Mouse (Mus musculus): ENCODE measurements around the gene 2900026A02Rik.
A peak's percentile ranks its signal among the peaks of the same experiment; 100 is the strongest.

Gene 2900026A02Rik

GRCm38 (mm10) chr5:113179451-113179842, 41.6 kb downstream of the 2900026A02Rik start:
- no peak for DNase-seq (ENCODE audit: extremely low read depth, insufficient read length, low spot score)

- no peak for DNase-seq (ENCODE audit: extremely low read depth, insufficient read length, low spot score)
Observed at GRCm38 (mm10) chr5:113175976-113176375, 45.1 kb downstream of the 2900026A02Rik start.

- no peak for DNase-seq (ENCODE audit: extremely low read depth, insufficient read length, low spot score)
Observed at GRCm38 (mm10) chr5:113174916-113175692, 45.9 kb downstream of the 2900026A02Rik start.

GRCm38 (mm10) chr5:113173318-113173717, 47.7 kb downstream of the 2900026A02Rik start:
- peak; percentile 51 for DNase-seq (ENCODE audit: extremely low read depth, insufficient read length, low spot score)

- no peak for DNase-seq (ENCODE audit: extremely low read depth, insufficient read length, low spot score)
Observed at GRCm38 (mm10) chr5:113171968-113172578, 49.0 kb downstream of the 2900026A02Rik start.

GRCm38 (mm10) chr5:113170064-113170754, 50.8 kb downstream of the 2900026A02Rik start:
- DNase-seq (ENCODE audit: extremely low read depth, insufficient read length, low spot score) = no peak

GRCm38 (mm10) chr5:113167733-113168132, 53.3 kb downstream of the 2900026A02Rik start:
- DNase-seq (ENCODE audit: extremely low read depth, insufficient read length, low spot score) = no peak

- DNase-seq (ENCODE audit: extremely low read depth, insufficient read length, low spot score) = no peak
Observed at GRCm38 (mm10) chr5:113165481-113165880, 55.6 kb downstream of the 2900026A02Rik start.

- DNase-seq (ENCODE audit: extremely low read depth, insufficient read length, low spot score) = peak; percentile 88
Observed at GRCm38 (mm10) chr5:113164873-113165441, 56.1 kb downstream of the 2900026A02Rik start.

GRCm38 (mm10) chr5:113164448-113164847, 56.6 kb downstream of the 2900026A02Rik start:
- no peak for DNase-seq (ENCODE audit: extremely low read depth, insufficient read length, low spot score)

- DNase-seq (ENCODE audit: extremely low read depth, insufficient read length, low spot score) = no peak
Observed at GRCm38 (mm10) chr5:113163116-113163515, 57.9 kb downstream of the 2900026A02Rik start.

GRCm38 (mm10) chr5:113162699-113163098, 58.3 kb downstream of the 2900026A02Rik start:
- no peak for DNase-seq (ENCODE audit: extremely low read depth, insufficient read length, low spot score)

GRCm38 (mm10) chr5:113161576-113161975, 59.5 kb downstream of the 2900026A02Rik start:
- DNase-seq (ENCODE audit: extremely low read depth, insufficient read length, low spot score) = no peak

- no peak for DNase-seq (ENCODE audit: extremely low read depth, insufficient read length, low spot score)
Observed at GRCm38 (mm10) chr5:113160320-113160719, 60.7 kb downstream of the 2900026A02Rik start.

- DNase-seq (ENCODE audit: extremely low read depth, insufficient read length, low spot score) = no peak
Observed at GRCm38 (mm10) chr5:113158759-113159355, 62.2 kb downstream of the 2900026A02Rik start.

GRCm38 (mm10) chr5:113157588-113157987, 63.4 kb downstream of the 2900026A02Rik start:
- peak; percentile 58 for DNase-seq (ENCODE audit: extremely low read depth, insufficient read length, low spot score)

- peak; percentile 77 for DNase-seq (ENCODE audit: extremely low read depth, insufficient read length, low spot score)
Observed at GRCm38 (mm10) chr5:113157006-113157405, 64.0 kb downstream of the 2900026A02Rik start.

- DNase-seq (ENCODE audit: extremely low read depth, insufficient read length, low spot score) = no peak
Observed at GRCm38 (mm10) chr5:113155133-113155532, 65.9 kb downstream of the 2900026A02Rik start.

- DNase-seq (ENCODE audit: extremely low read depth, insufficient read length, low spot score) = no peak
Observed at GRCm38 (mm10) chr5:113154441-113154840, 66.6 kb downstream of the 2900026A02Rik start.

GRCm38 (mm10) chr5:113153508-113153830, 67.6 kb downstream of the 2900026A02Rik start:
- no peak for DNase-seq (ENCODE audit: extremely low read depth, insufficient read length, low spot score)
